Mouse (Mus musculus) lung, adult 10 weeks (tissue): ENCODE results near the gene Tceal9. TPM values are rescaled to one million over a fixed set of nuclear protein-coding genes. Genes with fewer than 3 reads are reported as not detected.

ENCODE experiments used
- polyA plus RNA-seq: library from polyadenylated mRNA; stranded (reverse); fragments of 350-450 nt; fragmentation: Illumina TruSeq; extraction: RNeasy Lipid Tissue Mini Kit (QIAGEN cat#74804); gene quantifications from one replicate; pipeline ENCODE4 v1.2.3, GENCODE M21; 2014; ENCODE audit warnings: low read depth, low replicate concordance; ENCODE audit not compliant: insufficient read depth

The Tceal9 gene
- polyA plus RNA-seq, result 264 TPM

DNA sequence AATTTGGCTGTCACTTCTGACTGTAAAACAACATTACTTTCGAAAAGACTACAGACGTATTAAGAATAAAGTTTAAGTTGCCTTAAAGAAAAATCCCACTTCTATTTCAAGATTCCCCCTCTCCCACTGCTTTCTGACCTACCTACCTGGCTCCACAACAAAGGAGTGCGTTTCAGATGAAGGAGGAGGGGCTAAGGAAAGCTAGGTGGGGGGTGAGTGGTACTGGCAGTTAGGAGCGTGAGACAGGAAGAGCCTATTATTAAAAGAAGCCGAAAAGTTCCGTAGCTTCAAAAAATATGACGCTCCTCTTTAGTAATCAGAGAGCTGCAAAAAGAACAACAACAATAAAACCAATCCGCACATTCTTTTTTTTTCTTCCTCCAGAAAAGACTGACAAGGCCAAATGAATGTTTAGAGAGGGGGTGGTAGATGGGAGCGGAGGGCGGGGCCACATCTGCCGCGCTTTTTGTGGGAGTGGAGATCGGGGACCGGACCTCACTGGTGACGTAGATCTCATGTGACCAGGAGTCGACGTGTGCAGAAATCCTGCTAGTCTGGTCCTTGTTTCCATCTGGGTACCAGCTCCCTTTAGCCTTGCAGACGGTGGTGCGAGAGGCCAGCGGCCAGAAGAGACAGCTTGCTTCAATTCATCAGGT, at the start of gene Tceal9:
TSS of gene Tceal9 (plus strand) at position 506 of the 656 bp plus-strand sequence.

GRCm38 (mm10) chrX:136203664-136204066, 41.2 kb upstream of the Tceal9 start, which contains the start of gene Tceal5:
Gene Tceal5, minus strand, starts transcription at chrX:136203876.

GRCm38 (mm10) chrX:136214729-136215677, 29.9 kb upstream of the Tceal9 start, which contains the start of the genes Tceal7 and Bex1:
Gene Tceal7, plus strand, starts transcription at chrX:136214779.
Gene Bex1, minus strand, starts transcription at chrX:136215513.

GRCm38 (mm10) chrX:136269743-136270392, 25.0 kb downstream of the Tceal9 start, which contains the start of gene Bex3:
Gene Bex3, plus strand, starts transcription at chrX:136270253.

Other genes starting within 250 kb of the Tceal9 start
- 1.6 TPM for gene Arxes1, start 211.7 kb upstream of the Tceal9 start, polyA plus RNA-seq
- 68.5 TPM for gene Bex2, start 176.8 kb upstream of the Tceal9 start, polyA plus RNA-seq
- gene Nxf3, start 159.8 kb upstream of the Tceal9 start, polyA plus RNA-seq, result not detected
- gene Bex4, start 106.1 kb upstream of the Tceal9 start, polyA plus RNA-seq, result 88.2 TPM
- 65.3 TPM for gene Tceal8, start 72.7 kb upstream of the Tceal9 start, polyA plus RNA-seq
- 0.37 TPM for gene Tceal5, start 41.2 kb upstream of the Tceal9 start, polyA plus RNA-seq
- gene Tceal7, start 30.3 kb upstream of the Tceal9 start, polyA plus RNA-seq, result not detected
- 6.6 TPM for gene Bex1, start 29.6 kb upstream of the Tceal9 start, polyA plus RNA-seq
- 88.3 TPM for gene Bex3, start 25.2 kb downstream of the Tceal9 start, polyA plus RNA-seq